Mouse (Mus musculus) right cerebral cortex, postnatal 10 days (tissue): ENCODE results near the gene Crim1.

Experiments
- DNase-seq, 2 experiments: peaks; one replicate each; pipeline ENCODE4 v3.0.0; 2021; ENCODE audit warnings: low spot score in 2 of 2

The Crim1 gene

DNA sequence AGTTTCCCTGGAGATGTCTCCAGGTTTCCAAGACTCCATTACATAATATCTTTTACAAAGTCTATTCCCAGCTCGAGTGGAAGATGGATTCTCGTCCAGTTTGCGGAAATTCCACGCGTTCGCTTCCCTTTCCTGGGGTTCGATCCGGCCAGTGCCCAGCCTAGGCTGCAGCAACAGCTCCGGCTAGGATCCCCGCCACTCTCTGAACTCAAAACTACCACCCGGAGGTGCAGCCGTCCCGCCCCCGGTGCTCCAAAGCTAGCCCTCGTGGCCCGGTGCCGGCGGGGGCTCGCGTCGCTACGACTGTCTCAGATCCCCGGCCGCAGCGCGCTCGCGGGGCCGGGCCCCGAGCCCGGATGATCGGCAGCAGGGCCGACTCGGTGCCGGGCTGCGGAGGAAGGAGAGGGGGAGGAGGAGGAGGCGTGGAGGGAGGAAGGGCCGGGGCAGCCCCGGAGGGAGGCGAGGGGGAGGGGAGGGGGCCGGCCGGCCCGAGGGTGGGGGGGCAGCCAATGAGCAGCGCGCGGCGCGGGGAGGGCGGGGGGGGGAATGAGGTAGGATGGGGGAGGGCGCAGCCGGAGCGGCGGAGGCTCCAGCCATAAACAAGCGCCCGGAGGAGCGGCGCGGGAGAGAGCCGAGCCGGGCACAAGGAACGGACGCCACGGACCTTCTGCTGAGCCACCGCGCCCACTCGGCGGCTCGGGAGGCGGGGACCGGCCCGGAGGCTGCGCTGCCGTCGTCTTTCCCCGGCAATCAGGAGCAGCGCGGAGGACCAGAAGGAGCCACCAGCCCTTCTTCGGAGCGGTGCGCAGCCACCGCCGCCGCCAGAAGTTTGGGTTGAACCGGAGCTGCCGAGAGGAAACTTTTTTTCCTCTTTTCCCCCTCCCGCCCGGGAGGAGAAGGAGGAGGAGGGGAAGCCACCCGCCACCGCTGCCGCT, at the start of gene Crim1:
TSS of gene Crim1 (plus strand) at position 623 of the 935 bp plus-strand sequence.
- DNase-seq = peak; percentile 76 to 77

DNA sequence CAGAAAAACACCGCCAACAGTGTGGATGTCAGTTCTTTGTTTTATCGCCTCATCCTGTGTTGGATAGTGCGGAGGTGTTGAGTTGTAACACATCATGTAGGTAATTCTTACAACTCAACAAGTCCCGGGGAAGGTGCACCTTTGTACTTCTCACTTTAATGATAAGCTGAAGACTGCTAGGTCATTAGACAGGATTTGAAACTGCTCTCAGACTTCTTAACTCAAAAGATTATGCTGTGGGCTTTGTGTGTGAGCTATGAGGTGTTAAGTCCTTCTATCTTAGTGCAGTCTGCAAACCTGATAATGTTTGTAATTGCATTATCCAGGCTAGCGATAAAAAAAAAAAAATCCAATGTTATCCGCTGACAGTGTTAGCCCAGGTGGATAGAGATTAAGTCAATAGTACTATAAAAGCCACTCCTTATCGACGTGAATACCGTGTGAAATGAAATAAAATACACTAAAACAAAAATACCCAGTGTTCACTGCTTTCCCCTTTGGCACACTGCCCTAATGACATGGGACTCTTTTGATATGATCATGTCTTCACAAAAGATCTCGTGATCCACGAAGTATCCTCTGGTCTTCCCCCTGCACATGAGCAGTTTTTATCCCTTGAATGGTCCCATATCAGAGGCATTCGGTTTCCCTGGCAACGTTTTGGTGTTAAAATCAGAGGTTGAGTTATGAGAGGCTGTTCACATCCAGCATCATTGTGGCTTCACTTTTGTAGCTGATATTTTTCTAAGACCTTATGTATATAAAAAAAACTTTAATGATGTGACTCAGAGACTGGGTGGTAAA, 48.4 kb upstream of the Crim1 start:
- DNase-seq = no peak

DNA sequence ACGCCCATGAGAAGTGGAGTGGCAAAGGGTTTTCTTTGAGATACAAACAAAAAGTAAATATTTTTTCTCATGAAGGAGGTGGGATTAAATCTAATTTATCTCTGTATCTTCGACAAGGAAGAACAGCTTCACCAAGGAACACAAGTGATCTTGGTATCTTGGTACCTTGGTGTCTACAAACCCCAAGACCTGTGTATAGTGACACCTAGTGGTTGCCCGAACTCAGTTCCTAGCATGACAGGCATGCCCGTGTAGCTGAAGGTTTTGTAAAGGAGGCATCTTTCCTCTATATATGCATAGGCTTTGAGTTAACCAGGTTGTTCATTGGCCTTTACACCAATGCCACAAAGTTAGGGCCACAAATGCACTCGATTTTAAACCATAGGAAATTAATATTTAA, 36.8 kb upstream of the Crim1 start:
- peak; percentile 42 to 50 for DNase-seq

DNA sequence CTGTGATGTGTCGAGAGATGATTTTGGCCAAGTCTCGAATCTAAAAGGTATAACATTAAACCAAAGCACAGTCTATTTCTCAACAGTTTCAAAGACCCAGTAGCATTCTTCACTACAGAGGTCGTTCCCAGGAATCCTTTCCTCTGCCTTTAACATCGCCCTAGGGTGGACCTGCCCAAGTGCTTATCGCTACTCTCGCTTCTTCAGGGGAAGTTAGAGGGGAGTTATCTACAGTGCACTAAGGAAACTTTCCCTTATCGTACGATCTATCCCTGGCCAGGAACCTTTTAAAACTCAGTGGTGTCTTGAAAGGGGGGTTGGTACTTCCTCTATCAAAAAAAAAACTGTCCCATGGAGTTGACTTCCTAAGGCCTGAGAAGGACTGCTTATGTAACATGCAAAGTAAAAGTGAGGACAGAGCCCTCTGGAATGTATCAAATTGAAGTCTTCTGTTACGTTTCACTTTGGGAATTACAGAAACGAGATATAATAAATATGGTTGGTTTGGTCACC, 36.3 kb upstream of the Crim1 start:
- no peak for DNase-seq

DNA sequence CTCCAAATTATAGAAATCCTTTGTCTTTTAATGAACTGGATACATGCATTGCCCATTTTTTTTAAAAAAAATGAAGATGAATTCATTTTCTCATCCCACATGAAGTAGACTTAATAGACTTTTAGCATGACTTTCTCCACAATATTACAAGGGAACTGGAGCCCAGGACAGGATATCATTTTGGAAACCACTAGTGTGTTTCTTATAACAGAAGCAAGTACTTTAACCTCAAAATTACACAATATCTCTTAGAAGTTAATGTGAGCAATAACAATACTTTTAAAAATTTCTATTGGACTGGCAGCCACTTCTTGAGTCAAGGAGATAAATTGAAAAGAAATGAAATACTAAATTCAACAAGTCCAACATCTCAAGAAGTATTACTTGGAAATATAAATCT, 34.2 kb upstream of the Crim1 start:
- DNase-seq = no peak

DNA sequence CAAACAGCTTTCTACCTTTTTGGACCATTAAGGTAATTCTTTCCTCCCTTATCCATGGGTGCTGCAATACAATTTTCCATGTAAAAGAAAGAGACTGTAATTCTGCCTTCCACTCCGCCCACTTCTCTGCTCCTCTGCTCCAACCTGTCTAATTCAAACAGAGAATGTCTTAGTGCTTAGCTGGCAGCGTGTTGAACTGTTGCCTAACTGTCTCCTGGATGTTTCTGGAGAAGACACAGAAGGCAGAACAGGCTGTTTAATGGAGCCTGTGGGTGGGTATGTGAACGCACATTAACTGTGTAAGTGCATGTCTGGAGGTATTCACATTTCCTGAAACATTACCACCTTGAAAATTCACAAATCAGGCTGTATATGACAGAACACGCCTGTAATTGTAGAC, 33.5 kb upstream of the Crim1 start:
- DNase-seq = peak in 1 of 2 experiments; percentile 27

DNA sequence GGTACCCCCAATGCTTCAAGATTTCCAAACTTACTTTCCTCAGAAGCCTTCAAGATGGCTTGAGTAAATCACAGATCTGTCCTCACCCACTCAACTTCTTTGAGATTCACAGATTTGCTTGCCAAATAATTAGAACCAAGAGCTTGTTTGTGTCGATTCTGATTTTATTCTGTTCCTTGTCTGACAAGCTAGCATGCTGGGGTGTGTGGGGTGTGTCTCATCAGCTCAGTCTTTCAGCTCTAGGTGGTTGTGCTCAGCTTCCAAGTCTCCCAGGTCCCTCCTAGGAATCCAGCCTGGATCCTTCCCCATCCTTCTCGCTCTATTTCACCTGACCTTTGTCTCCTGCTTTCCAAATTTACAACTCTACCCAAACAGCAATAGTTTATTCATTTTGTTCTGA, 27.7 kb upstream of the Crim1 start:
- no peak for DNase-seq

DNA sequence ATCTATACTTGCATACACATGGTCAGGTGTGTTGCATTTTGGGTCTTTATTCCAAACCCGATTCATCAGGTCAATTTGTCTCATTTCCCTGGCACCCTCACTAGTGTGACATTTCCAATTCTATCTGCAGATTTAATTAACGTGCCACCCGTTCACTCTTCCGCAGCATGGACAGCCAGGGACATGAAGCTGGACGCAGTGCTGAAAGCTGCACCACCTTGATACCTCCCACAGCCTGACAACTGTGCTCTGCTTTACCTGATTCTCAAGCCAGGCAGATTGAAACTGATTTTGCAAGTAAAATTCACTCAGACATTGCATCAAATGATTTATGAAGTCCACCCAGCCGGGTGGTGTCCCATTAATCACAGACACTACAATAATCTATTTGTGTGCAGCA, 19.3 kb upstream of the Crim1 start:
- DNase-seq = no peak

DNA sequence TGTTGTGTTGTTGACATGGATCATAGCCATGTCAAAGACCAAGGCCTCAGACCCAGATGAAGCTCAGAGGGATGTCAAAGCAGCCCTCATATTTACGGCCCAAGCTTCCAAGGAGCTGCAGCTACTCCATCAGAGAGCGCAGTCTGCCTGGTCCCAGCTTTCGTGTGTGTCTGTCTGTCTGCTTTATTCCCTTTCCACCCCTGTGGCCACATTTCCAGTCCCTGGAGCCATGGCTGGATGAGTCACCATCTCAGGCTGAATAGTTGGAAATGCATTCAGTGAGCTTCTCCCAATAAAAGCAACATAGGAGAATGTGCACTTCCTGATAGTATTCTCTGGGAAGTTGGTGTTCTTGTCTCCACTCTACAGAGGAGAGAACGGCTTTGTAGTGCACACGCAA, 3.9 kb upstream of the Crim1 start:
- DNase-seq = no peak

DNA sequence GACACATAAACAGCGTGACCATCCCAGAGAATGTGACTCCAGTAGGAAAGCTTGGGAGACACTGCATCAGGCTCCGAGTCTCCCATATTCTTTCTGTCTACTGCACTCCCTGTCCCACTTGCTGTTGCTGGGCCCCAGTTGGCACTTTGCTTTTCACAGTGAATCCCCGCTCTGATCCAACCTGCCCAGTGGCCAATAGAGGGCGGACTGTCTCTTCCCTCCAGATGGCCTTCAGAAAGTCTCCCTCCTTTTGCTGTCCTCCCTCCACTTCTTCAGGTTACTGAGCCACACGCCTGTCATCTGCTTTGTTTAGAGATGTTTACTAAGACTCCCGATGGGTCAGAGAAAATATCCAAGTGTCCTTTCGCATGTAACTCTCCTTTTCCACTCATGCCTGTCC, 2.9 kb upstream of the Crim1 start:
- DNase-seq = peak; percentile 37 to 61

DNA sequence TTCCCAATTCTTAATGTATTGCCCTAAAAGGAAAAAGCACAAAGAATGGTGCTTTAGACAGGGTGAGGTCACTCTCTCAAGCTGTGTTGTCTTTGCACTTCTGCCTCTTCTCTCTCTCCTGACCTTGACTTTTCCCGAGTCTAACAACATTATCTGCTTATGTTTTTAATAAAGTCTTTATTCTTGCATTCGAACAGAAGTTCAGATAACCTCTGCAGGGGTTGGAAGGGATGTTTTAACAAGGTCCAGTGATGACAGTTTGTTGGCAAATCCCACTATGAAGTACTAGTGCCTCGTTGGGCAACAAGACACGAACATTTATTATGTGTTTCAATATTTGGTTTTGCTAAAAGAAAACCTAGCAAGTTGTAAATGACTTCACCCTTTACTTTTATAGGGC, 1.9 kb upstream of the Crim1 start:
- DNase-seq = no peak

DNA sequence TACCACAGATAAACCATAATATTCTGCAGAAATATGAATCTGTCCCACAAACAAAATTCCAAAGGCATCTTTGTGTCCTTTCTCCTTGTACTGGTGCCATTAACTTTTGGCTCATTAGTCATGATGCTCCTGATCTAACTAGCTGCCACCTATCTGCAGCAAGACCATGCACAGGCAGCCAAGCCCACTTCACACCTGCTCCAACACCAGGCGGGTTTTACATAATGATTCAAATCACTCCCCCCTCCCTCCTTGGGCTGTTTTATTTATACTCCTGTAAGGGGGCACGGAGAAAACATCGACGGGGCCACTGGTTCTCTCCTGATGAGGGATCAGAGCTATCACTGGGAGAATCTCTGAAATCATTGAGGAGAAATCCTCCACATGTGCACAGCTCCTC, 1.2 kb upstream of the Crim1 start:
- no peak for DNase-seq

DNA sequence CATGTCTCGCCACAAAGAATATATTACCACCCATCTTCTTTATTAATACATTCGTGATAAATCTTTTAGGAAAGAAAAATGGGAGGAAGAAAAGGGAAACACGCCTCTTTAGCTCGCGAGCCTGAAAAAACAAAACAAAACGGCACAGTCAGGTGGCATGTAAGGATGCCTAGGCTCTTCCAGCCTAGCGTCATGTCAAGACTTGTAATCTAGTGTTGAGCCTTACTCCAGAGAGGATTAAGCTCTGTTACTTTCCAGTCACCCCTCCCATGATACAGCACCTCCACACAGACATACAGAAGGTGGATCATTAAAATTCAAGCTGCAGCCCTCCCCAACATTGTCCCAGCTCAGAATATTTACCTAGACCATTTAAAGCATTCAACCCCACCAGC, 820 bp upstream of the Crim1 start:
- no peak for DNase-seq

DNA sequence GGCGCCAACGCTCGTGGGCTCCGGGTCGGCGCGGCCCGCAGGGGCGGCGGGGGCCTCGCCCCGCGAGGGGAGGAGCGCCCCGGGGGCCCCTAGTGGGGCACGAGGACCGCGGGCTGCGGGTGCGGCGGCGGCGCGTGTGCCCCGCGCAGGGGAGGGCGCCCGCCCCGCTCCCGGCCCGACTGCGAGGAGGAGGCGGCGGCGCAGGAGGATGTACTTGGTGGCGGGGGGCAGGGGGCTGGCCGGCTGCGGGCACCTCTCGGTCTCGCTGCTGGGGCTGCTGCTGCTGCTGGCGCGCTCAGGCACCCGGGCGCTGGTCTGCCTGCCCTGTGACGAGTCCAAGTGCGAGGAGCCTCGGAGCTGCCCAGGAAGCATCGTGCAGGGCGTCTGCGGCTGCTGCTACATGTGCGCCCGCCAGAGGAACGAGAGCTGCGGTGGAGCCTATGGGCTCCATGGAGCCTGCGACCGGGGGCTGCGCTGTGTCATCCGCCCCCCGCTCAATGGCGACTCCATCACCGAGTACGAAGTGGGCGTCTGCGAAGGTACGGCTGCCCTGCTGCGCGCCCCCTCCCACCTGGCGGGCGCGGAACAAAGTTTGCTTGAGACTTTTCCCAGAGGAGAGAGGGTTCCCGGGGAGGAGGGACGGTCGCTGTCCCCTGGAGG, 643 bp downstream of the Crim1 start:
- DNase-seq = peak; percentile 63 to 68

DNA sequence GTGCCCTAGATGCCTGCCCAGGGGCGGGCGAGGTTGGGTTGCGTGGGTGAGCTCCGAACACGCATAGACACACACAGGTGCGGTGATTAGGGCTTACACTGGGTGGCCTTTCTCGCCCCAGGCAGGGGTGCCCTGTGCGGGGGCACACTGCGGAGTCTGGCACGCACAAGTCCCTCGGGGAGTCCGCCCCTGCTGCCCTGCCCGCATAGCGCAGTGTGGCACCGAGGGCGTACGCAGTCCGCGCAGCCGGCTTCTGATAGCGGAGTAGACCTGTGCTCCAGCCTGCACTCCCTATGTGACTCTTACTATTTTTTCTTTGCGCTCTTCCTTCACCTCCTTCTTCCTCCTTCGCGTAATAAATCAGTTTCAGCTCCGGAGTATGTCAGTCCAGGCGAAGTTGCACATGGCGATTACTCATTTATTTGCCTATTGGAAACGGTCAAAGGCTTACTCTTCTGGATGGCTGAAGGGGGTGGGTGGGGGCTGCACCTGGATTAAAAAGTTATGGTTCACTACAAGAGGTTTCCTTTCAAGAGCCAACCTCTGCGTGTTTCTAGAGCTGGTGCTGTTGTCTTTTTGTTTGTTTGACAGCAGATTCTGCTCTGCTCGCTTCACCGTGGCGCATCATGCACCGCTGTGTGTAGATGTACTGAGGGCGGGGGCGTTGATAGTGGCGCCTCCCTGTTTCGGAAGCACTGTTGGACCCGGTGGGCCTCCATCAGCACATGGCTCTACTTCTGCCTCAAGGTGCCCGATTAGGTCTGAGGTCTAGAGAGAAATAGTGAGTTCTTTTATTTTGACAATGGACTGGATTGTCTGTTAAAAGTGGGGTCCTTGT, 1.4 kb downstream of the Crim1 start:
- peak in 1 of 2 experiments; percentile 41 for DNase-seq

DNA sequence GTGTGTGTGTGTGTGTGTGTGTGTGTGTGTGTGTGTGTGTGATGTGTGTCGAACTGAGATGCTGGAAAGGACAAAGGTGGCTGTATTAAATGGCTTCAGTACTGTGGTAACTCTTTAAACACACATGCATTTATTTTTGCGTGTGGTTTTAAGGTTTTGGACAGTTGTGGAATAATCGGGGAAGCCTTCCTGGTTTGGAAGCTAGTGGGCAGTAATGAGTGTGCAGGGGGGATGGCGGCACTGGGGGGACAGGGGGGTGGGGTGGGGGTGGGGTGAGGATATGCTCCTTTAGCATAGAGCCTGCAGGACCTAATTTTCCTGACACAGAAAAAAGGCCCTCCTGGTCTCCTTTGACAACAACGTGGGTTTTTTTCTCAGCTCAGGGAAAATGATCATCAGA, 2.2 kb downstream of the Crim1 start:
- DNase-seq = no peak

DNA sequence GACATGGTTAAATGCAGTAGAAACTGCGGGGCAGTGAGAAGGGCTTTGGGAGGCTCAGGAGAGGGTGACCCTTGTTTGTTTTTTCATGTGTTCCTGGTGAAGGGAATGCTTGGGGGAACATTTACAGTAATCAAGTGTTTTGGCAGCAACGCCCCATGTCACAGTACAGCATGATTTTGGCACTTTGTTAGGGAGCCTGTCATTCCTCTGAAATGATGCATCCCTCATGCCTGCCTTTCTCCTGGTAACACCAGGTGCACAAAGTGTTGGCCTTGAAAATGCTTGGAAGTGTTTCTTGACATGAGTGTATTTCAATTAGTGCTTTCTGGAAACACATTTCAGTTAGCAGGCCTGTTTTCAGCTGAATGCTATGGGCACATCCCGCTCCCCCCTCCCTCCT, 2.7 kb downstream of the Crim1 start:
- DNase-seq = no peak

DNA sequence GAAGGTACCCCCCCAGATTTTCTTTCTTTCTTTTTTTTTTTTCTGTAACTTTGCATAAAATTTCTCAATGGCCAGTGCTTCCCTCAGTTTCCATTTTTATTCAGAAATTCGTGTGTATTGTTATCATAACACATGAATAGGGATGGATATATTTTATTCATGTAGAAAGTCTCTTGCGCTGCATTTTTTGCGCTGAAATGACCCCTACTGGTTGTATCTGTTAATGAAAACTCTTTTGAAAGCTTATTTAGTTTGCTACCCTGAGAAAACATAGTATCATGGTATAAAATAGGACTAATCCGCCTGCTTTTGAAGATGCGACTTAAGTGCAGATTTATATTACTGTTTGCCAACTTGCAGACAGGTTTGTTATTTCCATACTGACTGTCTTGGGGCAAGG, 3.4 kb downstream of the Crim1 start:
- DNase-seq = peak in 1 of 2 experiments; percentile 46

DNA sequence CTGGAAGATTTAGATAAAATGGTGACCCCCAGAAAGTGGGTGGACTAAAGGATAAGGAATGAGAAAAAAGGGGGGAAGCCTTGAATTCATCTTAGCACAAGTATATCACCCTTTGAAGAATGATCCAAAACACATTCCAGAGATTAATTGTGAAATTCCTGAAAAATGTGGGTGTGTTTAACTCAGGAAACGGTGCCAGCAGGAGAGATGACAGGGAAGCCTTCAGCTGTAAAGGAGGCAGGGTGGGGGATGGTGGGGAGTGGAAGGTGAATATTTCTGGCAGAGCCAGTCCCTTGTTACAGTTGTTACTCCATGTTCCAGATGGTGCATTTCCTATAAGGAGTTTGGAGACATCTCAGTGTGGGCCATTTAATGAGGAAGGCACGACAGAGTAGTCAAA, 6.4 kb downstream of the Crim1 start:
- DNase-seq = no peak

DNA sequence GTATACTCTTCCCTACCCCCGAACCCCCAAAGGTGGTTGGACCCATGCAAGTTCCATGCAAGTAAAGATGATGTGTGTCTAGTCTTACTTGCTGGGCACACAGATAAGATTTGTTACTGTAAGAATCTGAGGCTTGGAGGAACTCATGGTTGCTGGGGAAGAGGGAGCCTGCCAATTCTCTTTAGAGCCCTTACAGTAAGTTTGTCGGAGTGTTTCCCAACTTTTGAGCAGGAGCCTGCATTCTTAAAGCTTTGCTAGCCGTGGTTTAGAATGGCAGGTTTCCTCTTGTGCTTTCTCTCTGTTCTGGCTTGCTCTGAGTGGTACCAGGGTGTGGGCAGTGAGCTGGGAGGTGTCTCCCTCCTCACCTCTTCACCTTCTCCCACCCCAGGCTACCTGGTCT, 7.2 kb downstream of the Crim1 start:
- DNase-seq = no peak

DNA sequence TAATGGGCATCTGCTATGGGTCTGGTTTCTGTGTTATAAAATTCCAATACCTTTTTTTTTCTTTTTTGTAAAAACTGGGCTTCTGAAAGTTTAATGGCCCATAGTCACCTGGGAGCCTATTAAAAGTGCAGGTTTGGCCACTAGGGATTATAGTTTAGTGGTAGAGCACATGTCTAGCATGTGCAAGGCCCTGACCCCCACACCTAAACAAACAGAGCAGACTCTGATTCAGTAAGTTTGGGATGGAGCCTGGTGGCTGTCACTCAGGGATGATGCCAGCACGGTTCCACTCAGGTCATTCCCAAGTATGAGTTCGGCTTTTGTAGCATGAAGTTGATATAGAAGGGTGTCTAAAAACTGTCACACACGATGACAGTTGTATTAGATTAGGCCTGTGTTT, 8.8 kb downstream of the Crim1 start:
- DNase-seq = no peak
